Mouse (Mus musculus): Measurements from ENCODE around the gene Rps6ka1. TPM values are rescaled to one million over a fixed set of nuclear protein-coding genes. Genes with fewer than 3 reads are reported as not detected.

Rps6ka1 gene
- polyA plus RNA-seq, 1 experiment from 2014 or later: 52.0 TPM

GRCm38 (mm10) chr4:133874865-133875517 is 12.6 kb downstream of the Rps6ka1 start:
- peaks cover 27% of the 10 kb centered on the region; the same call in 1 of the 2 replicates for H3K36me3 ChIP-seq
- 75% methylated on average over 13 of the region's 13 CpGs for WGBS

GRCm38 (mm10) chr4:133873926-133874864 is 13.4 kb downstream of the Rps6ka1 start:
- H3K4me2 ChIP-seq (replicated peaks): no peak overlapping the region
- H3K9me3 ChIP-seq: no peaks in the 10 kb centered on the region
- WGBS: 84% methylated on average over 17 of the region's 17 CpGs
- H3K4me1 ChIP-seq: peaks cover 5% of the 10 kb centered on the region; the same call in 1 of the 2 replicates
- no peak overlapping the region for H3K27ac ChIP-seq
- H3K36me3 ChIP-seq: peaks cover 26% of the 10 kb centered on the region
- no peaks in the 10 kb centered on the region for H3K27me3 ChIP-seq
- H3K9ac ChIP-seq: no peak overlapping the region
- no peak for ATAC-seq (ENCODE audit: insufficient number of reproducible peaks, insufficient read depth, low FRiP score, low TSS enrichment)
- H3K4me3 ChIP-seq: no peak overlapping the region

More at GRCm38 (mm10) chr4:133874865-133875517, 12.6 kb downstream of the Rps6ka1 start:
- no peak overlapping the region for H3K4me2 ChIP-seq (replicated peaks)
- H3K4me1 ChIP-seq: peaks cover 5% of the 10 kb centered on the region; the same call in 1 of the 2 replicates
- no peaks in the 10 kb centered on the region for H3K9me3 ChIP-seq
- H3K27me3 ChIP-seq: no peaks in the 10 kb centered on the region
- ATAC-seq (ENCODE audit: insufficient number of reproducible peaks, insufficient read depth, low FRiP score, low TSS enrichment): no peak
- H3K9ac ChIP-seq: no peak overlapping the region
- H3K27ac ChIP-seq: no peak overlapping the region
- H3K4me3 ChIP-seq: no peak overlapping the region

- Histone ChIP-seq H3K4me3 (no peak overlapping the region), H3K4me2 (replicated peaks) (no peak overlapping the region), H3K27ac (no peak overlapping the region), H3K9ac (no peak overlapping the region), H3K36me3 (peaks cover 29% of the 10 kb centered on the region), H3K27me3 (no peaks in the 10 kb centered on the region), H3K4me1 (peaks cover 5% of the 10 kb centered on the region; the same call in 1 of the 2 replicates), H3K9me3 (no peaks in the 10 kb centered on the region)
- no peak for ATAC-seq (ENCODE audit: insufficient number of reproducible peaks, insufficient read depth, low FRiP score, low TSS enrichment)
- 85% methylated on average over 4 of the region's 4 CpGs for WGBS
Measured at GRCm38 (mm10) chr4:133873431-133873851, 14.2 kb downstream of the Rps6ka1 start.

GRCm38 (mm10) chr4:133872812-133873300 is 14.7 kb downstream of the Rps6ka1 start:
- no peak overlapping the region for H3K4me2 ChIP-seq (replicated peaks)
- no peak overlapping the region for H3K27ac ChIP-seq
- H3K9ac ChIP-seq: no peak overlapping the region
- 66% methylated on average over 15 of the region's 15 CpGs for WGBS
- no peak for ATAC-seq (ENCODE audit: insufficient number of reproducible peaks, insufficient read depth, low FRiP score, low TSS enrichment)
- no peak overlapping the region for H3K4me3 ChIP-seq
- peaks cover 31% of the 10 kb centered on the region for H3K36me3 ChIP-seq
- no peaks in the 10 kb centered on the region for H3K9me3 ChIP-seq
- no peaks in the 10 kb centered on the region for H3K27me3 ChIP-seq
- H3K4me1 ChIP-seq: peaks cover 5% of the 10 kb centered on the region; the same call in 1 of the 2 replicates

- 84% methylated on average over 7 of the region's 7 CpGs for WGBS
- peaks cover 25% of the 10 kb centered on the region for H3K36me3 ChIP-seq
- no peak for ATAC-seq (ENCODE audit: insufficient number of reproducible peaks, insufficient read depth, low FRiP score, low TSS enrichment)
- no peak overlapping the region for H3K27ac ChIP-seq
- H3K9me3 ChIP-seq: no peaks in the 10 kb centered on the region
- H3K4me3 ChIP-seq: no peak overlapping the region
- H3K27me3 ChIP-seq: no peaks in the 10 kb centered on the region
- peaks cover 5% of the 10 kb centered on the region; the same call in 1 of the 2 replicates for H3K4me1 ChIP-seq
- no peak overlapping the region for H3K9ac ChIP-seq
- H3K4me2 ChIP-seq (replicated peaks): no peak overlapping the region
Measured at GRCm38 (mm10) chr4:133872222-133872811, 15.3 kb downstream of the Rps6ka1 start.

- WGBS: 65% methylated on average over 5 of the region's 5 CpGs
- H3K27me3 ChIP-seq: no peaks in the 10 kb centered on the region
- H3K9me3 ChIP-seq: no peaks in the 10 kb centered on the region
- peak overlapping the region; percentile 58; the same call in 1 of the 2 replicates for H3K27ac ChIP-seq
- no peak overlapping the region for H3K4me3 ChIP-seq
- H3K9ac ChIP-seq: no peak overlapping the region
- H3K4me1 ChIP-seq: 0 out of 2 replicates have a peak, but pooled peaks cover 7% of the 10 kb centered on the region
- no peak overlapping the region for H3K4me2 ChIP-seq (replicated peaks)
- peaks cover 43% of the 10 kb centered on the region for H3K36me3 ChIP-seq
- ATAC-seq (ENCODE audit: insufficient number of reproducible peaks, insufficient read depth, low FRiP score, low TSS enrichment): no peak
Measured at GRCm38 (mm10) chr4:133865231-133865630, 22.4 kb downstream of the Rps6ka1 start.

- H3K9me3 ChIP-seq: no peaks in the 10 kb centered on the region
- peak overlapping the region; percentile 58 for H3K27ac ChIP-seq
- no peak overlapping the region for H3K9ac ChIP-seq
- H3K4me1 ChIP-seq: 0 out of 2 replicates have a peak, but pooled peaks cover 7% of the 10 kb centered on the region
- 56% methylated on average over 13 of the region's 13 CpGs for WGBS
- no peak for ATAC-seq (ENCODE audit: insufficient number of reproducible peaks, insufficient read depth, low FRiP score, low TSS enrichment)
- H3K27me3 ChIP-seq: no peaks in the 10 kb centered on the region
- H3K4me2 ChIP-seq (replicated peaks): no peak overlapping the region
- peaks cover 47% of the 10 kb centered on the region for H3K36me3 ChIP-seq
- H3K4me3 ChIP-seq: no peak overlapping the region
Measured at GRCm38 (mm10) chr4:133864380-133864981, 23.1 kb downstream of the Rps6ka1 start.

- H3K27ac ChIP-seq: no peak overlapping the region
- H3K9ac ChIP-seq: no peak overlapping the region
- H3K4me2 ChIP-seq (replicated peaks): no peak overlapping the region
- H3K27me3 ChIP-seq: no peaks in the 10 kb centered on the region
- WGBS: 73% methylated on average over 12 of the region's 12 CpGs
- no peak overlapping the region for H3K4me3 ChIP-seq
- no peak for ATAC-seq (ENCODE audit: insufficient number of reproducible peaks, insufficient read depth, low FRiP score, low TSS enrichment)
- H3K36me3 ChIP-seq: peaks cover 45% of the 10 kb centered on the region
- H3K9me3 ChIP-seq: no peaks in the 10 kb centered on the region
- H3K4me1 ChIP-seq: 0 out of 2 replicates have a peak, but pooled peaks cover 7% of the 10 kb centered on the region
Measured at GRCm38 (mm10) chr4:133863795-133864379, 23.7 kb downstream of the Rps6ka1 start.

GRCm38 (mm10) chr4:133857527-133857926 is 30.1 kb downstream of the Rps6ka1 start:
- H3K36me3 ChIP-seq: peaks cover 32% of the 10 kb centered on the region
- 69% methylated on average over 4 of the region's 4 CpGs for whole genome bisulfite sequencing
- no peak overlapping the region for H3K4me3 ChIP-seq
- no peak for ATAC-seq (ENCODE audit: insufficient number of reproducible peaks, insufficient read depth, low FRiP score, low TSS enrichment)
- no peak overlapping the region for H3K27ac ChIP-seq
- no peak overlapping the region for H3K9ac ChIP-seq
- no peaks in the 10 kb centered on the region for H3K4me1 ChIP-seq
- H3K4me2 ChIP-seq (replicated peaks): no peak overlapping the region
- no peaks in the 10 kb centered on the region for H3K9me3 ChIP-seq
- H3K27me3 ChIP-seq: no peaks in the 10 kb centered on the region

GRCm38 (mm10) chr4:133854621-133855020 is 33.0 kb downstream of the Rps6ka1 start:
- H3K9ac ChIP-seq: no peak overlapping the region
- no peaks in the 10 kb centered on the region for H3K9me3 ChIP-seq
- H3K4me2 ChIP-seq (replicated peaks): no peak overlapping the region
- no peak for ATAC-seq (ENCODE audit: insufficient number of reproducible peaks, insufficient read depth, low FRiP score, low TSS enrichment)
- H3K4me3 ChIP-seq: no peak overlapping the region
- H3K27ac ChIP-seq: no peak overlapping the region
- H3K4me1 ChIP-seq: no peaks in the 10 kb centered on the region
- peaks cover 27% of the 10 kb centered on the region for H3K36me3 ChIP-seq
- no peaks in the 10 kb centered on the region for H3K27me3 ChIP-seq
- 87% methylated on average over 4 of the region's 4 CpGs for WGBS

- no peak overlapping the region for H3K4me3 ChIP-seq
- H3K4me1 ChIP-seq: no peaks in the 10 kb centered on the region
- no peak overlapping the region for H3K27ac ChIP-seq
- H3K4me2 ChIP-seq (replicated peaks): no peak overlapping the region
- no peak overlapping the region for H3K9ac ChIP-seq
- ATAC-seq (ENCODE audit: insufficient number of reproducible peaks, insufficient read depth, low FRiP score, low TSS enrichment): no peak
- no peaks in the 10 kb centered on the region for H3K9me3 ChIP-seq
- H3K27me3 ChIP-seq: no peaks in the 10 kb centered on the region
- peaks cover 21% of the 10 kb centered on the region for H3K36me3 ChIP-seq
- 68% methylated on average over 10 of the region's 10 CpGs for WGBS
Measured at GRCm38 (mm10) chr4:133853630-133854029, 34.0 kb downstream of the Rps6ka1 start.

Data from embryonic facial prominence, embryonic 12.5 days (tissue).